Mouse (Mus musculus) CD4-positive, CD25-positive, alpha-beta regulatory T cell, adult 2 months (primary cell): Measurements from ENCODE around the gene Tm4sf5.
A peak's percentile ranks its signal among the peaks of the same experiment; 100 is the strongest.

Experiments
- DNase-seq: peaks from one replicate; pipeline ENCODE4 v3.0.0-alpha.2; 2012; ENCODE audit warnings: low read depth, low spot score

Gene Tm4sf5

DNA sequence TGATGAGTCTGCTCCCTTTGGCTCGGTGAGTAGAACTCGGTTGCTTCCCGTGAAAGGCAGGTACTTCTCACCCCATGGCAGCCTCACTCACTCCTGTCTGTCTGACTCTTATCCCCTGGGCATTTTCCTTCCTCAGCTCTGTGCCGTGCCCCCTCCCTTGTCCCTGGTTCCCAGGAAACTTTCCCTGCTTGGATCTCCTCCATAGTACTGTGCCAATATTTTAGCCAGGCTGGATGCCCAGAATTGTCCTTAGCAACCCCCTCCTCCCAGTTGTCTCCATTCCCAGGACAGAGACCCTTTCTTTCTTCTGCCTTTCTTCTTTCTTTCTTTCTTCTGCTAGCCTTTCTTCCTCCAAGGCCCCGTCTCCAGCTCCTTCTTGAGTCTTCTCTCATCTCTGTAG is 36.4 kb downstream of the Tm4sf5 start:
- DNase-seq = no peak

DNA sequence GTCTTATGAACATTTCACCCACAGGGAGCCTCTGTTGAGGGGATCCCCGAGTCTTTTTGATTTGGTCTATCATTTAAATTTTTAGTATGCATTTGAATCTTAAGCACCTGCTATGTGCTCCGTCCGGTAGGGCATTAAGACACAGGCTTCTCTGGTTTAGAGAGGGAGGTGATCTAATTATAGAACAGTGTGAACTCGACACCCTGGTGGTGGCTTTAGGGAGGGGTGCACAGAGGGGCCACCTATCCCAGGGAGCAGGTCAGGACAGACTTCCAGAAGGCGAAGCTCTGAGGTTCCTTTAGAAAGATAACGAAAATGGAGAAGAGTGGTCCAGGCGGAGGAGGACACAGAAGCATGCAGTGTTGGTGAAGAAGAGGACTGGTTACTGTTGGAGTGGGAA is 39.5 kb downstream of the Tm4sf5 start:
- DNase-seq = no peak

DNA sequence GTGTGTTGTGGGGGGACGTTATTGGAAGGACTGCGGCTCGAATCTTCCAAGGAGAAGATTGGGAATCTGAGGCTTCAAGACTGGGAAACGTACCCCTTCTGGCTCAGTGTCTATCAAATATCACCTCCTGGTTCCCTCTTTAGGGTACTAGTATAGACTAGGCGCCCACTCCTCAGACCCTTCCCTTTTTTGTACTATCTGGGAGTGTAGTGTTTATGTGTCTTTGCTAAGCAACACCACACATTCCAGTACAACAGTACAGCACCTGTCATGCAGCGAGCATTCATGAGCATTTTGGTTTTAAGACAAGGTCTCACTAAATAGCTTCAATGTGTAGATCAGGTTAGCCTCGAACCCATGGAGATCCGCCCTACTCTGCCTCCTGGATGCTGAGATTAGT is 46.5 kb downstream of the Tm4sf5 start:
- DNase-seq = no peak

DNA sequence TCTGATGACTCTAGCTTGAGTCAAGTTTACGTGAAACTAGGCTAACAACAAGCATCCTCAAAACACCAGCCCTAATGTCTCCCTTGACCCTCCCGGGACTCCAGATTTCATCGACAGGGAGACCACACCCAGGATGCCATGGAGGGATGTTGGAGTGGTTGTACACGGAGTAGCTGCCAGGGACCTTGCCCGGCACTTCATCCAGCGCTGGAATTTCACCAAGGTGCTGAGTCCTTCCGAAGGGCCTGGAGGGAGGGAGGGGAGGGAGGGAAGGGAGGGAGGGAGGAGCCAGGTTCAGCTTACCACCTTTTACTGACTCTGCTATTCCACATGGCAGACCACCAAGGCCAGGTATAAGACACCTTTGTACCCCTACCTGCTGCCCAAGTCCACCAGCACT is 48.9 kb downstream of the Tm4sf5 start:
- DNase-seq = no peak

DNA sequence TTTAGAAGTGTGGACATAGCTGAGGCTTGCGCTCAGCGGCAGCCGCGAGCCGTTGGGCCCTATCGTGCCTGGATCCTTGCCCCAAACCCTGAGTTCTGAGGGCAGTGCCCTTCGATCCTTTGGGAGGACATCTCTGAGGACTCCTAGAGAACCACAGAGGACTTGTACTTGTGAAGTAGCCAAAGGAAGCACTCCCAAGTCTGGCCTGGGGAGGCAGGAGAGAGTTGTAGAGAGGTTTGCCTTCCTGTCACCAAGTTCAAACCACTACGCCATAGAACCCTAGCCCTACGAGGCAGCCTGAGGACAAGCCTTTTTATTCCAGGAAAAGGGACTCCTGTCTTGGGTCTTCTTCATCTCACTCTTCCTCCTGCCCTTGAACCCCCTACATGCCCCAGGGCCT is 52.5 kb downstream of the Tm4sf5 start:
- DNase-seq = peak; percentile 34
